Mouse (Mus musculus) cerebellum, adult 18-20 months (tissue): ENCODE results near the gene Tmem138.

Source experiments
- DNase-seq, 2 experiments: peaks; one replicate each; pipeline ENCODE4 v3.0.0; 2021

Tmem138 gene

GRCm38 (mm10) chr19:10576690-10577561, at the start of gene Tmem138, which contains the start of gene Cyb561a3:
Gene Tmem138, minus strand, starts transcription at chr19:10577362.
Gene Cyb561a3, plus strand, starts transcription at chr19:10577172.
- peak; percentile 92 to 93 for DNase-seq

- no peak for DNase-seq
Observed at GRCm38 (mm10) chr19:10608573-10609240, 31.5 kb upstream of the Tmem138 start.

- DNase-seq, result no peak
Observed at GRCm38 (mm10) chr19:10605901-10606622, 28.9 kb upstream of the Tmem138 start.

DNA sequence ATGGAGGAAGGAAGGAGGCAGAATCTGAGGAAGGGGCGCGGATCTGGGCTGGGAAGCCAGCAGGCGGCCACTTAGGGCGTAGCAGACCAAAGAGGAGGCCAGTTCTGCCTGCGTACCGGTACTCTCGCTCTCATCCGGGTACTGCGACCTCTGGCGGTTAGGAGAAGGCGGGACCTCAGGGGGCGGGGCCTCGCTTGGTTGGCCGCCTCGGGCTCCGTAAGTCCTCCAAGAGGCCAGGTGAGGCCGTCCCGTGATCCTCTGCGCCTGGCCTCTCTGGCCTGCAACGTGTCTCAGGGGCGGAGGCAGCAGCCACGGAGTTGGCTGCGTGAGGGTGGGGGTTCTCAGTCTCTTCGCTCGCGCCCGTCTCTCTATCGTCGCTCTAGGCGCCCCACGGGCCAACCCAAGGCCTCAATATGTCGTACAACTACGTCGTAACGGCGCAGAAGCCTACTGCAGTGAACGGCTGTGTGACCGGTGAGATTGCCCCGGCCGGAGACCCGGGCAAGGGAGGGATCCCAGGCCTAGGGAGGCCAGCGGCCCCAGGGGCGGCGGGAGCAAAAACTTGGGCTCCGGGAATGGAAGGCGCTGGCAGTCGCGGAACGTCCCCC, 28.2 kb upstream of the Tmem138 start, which contains the start of the genes Ddb1 and Tkfc:
Ddb1 (plus strand) TSS at position 35 of the 608 bp plus-strand sequence.
Tkfc (minus strand) TSS at position 362 of the 608 bp plus-strand sequence.
- DNase-seq, result peak; percentile 99 to 100

DNA sequence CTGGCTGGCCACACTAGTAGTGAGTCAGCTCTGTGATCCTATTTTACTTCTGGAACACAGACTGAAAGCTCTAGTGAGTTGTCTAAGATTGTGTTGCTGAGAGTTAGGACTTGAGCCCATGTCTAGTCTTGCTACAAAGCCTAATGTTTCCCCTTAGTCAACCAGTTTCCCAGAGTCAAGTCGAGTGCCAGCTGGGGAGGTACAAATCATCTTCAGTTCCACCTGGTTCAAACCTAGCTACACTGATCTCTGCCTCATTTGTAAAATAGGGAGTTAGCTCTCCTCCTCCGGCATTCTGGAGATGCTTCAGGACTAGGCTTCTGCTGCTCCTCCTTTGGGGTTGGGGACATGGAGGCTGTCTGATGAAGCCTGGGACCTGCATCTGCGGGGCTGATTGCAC, 27.4 kb upstream of the Tmem138 start:
- no peak for DNase-seq

- peak in 1 of 2 experiments; percentile 36 for DNase-seq
Observed at GRCm38 (mm10) chr19:10603660-10604523, 26.7 kb upstream of the Tmem138 start.

GRCm38 (mm10) chr19:10602787-10603186, 25.6 kb upstream of the Tmem138 start:
- peak; percentile 90 to 91 for DNase-seq

DNA sequence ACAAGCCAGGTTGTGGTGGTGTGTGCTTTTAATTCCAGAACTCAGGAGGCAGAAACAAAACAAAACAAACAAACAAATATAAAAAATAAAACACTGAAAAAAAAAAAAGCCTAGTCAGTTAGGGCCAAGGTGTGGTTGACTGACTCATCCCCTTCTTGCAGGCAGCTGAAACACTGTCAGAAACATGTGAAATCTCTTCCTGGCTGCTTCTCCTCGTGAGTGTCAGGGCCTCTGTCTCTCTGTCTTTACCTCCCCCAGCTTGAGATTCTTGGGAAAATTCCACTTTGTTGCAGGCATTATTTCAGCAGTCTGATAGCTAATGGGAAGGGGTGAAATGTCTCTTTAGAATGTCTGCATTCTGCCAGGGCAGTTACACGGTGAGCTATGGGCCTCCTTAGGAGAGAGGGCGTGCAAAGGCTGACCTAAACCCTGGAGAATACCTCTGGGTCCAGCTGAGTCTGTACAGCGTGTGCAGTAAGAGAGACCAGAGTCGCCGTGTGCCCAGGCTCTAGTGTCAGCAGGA, 25.1 kb upstream of the Tmem138 start:
- DNase-seq, result no peak

GRCm38 (mm10) chr19:10599648-10600047, 22.5 kb upstream of the Tmem138 start:
- no peak for DNase-seq

DNA sequence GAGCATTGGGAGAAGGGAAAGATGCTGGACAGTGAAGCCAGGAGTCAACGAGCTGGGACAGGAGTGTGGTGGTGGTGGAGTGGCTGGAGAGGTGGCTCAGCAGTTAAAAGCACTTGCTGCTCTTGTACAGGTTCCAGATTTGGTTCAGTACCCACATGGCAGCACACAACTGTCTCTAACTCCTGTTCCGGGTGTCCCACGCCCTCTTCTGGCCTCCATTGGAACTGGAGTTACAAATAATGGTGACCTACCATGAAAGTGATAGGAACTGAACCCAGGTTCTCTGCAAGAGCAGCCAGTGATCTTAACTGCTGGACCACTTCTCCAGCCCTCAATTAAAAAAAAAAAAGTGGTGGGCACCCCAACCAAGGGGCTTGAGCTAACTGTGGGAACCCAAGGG, 21.0 kb upstream of the Tmem138 start:
- DNase-seq, result no peak

- no peak for DNase-seq
Observed at GRCm38 (mm10) chr19:10591659-10592377, 14.7 kb upstream of the Tmem138 start.

DNA sequence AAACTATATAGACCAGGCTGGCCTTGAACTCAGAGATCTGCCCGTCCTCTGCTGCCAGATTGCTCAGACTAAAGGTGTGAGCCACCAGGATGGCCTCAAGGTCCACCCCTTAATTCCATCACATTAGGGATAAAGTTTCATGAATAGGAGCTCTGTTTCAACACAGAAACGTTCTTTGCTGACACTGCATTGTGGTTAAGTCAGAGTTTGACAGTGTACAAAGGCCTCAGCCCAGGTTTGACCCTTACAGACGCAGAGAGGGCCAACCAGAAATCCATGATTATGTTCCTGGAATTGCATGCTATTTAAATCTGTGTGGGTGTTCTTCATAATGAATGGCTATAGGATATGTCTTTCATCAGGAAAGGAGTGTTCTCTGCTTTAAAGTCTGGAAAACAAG, 13.1 kb upstream of the Tmem138 start:
- no peak for DNase-seq

DNA sequence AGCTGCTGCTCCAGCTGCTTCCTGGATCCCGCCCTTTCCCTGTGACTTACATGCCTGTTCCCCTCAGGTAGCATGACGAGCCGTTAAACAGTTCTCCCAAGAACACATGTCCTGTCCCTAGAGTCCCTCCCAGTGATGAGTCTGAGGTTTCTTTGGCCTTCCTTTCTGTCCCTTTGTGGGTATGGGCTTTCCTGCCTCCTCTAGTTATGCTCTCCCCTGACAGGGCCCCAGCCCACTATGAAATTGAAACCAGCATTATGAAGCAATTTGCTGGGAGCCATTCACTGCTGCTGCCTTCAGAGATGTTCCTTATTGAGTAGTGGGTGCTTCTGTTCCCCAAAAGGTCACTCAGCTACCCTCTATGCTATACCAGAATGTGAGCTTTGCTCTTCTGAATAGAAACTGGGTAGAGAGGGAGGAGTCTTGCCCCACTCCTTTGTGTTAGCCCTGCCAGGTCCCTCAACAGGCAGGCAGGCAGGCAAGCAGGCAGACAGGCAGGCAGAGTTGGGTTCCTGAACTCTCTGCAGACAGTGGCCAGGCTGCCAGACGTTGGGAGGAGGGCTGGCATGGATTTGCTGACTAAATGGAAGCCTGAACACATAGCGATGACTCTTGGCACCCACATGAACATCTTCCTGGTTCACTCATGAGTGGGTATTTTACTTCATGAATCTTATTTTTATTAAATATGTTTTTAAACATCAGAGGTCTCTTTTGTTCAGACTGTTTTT, 12.1 kb upstream of the Tmem138 start:
- DNase-seq, result no peak

GRCm38 (mm10) chr19:10587231-10587630, 10.1 kb upstream of the Tmem138 start:
- DNase-seq, result no peak

GRCm38 (mm10) chr19:10585112-10585511, 8.0 kb upstream of the Tmem138 start:
- no peak for DNase-seq

- DNase-seq, result no peak
Observed at GRCm38 (mm10) chr19:10583550-10584146, 6.5 kb upstream of the Tmem138 start.

- no peak for DNase-seq
Observed at GRCm38 (mm10) chr19:10581984-10582383, 4.8 kb upstream of the Tmem138 start.

- DNase-seq, result no peak
Observed at GRCm38 (mm10) chr19:10580761-10581160, 3.6 kb upstream of the Tmem138 start.

DNA sequence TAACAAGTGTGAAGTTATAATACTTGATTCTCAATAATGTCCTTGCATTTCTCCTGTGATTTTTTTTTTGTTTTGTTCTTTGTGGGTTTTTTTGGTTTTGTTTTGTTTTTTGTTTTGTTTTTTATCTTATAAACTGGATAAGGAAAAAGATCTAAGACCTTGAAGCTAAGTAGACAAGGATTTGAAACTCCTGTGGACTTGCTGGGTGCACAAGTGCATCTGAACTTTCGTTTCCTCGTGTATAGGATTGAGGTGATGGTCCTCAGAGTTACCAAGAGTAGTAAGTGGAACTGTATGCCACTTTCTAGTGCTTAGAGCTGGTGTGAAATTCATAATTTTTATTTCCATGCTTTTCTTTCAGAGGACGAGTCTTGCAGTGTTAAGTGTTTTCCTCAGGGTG, 2.9 kb upstream of the Tmem138 start:
- DNase-seq, result no peak

DNA sequence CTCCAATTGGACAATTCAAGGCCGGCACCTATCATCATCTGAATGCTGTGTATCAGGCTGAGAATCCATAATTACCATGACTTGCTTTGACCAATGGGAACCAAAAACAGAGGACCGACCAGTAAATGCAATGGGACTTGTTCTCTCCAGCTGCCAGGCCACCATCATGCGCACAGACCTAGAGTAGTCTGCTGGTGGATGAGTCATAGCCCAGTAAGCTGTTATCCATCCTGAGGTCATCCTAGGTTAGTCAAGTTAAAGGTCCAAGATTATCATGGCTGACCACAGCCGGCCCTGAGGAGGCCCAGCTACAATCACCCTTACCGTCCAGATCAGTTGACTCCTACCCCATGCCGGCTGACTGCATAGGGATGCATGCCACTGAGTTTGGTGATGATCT, 7.5 kb downstream of the Tmem138 start:
- DNase-seq, result no peak
